Mouse (Mus musculus) embryonic fibroblast, embryonic 13.5 days (primary cell): ENCODE measurements around the gene Slc2a6. TPM values are rescaled to one million over a fixed set of nuclear protein-coding genes. Genes with fewer than 3 reads are reported as not detected.

ENCODE experiments used
- H3K27ac ChIP-seq: 2 replicates; pipeline ENCODE4 v1.5.1; 2012; ENCODE audit warnings: low read length, control low read depth, inconsistent platforms; ENCODE audit not compliant: insufficient read depth
- H3K4me1 ChIP-seq: 2 replicates; pipeline ENCODE4 v1.6.1; 2011; ENCODE audit warnings: low read length; ENCODE audit not compliant: control insufficient read depth, insufficient read depth
- H3K4me3 ChIP-seq: 2 replicates; pipeline ENCODE4 v1.5.1; 2011; ENCODE audit warnings: mild to moderate bottlenecking, control low read depth, low read length; ENCODE audit not compliant: insufficient read depth
- CTCF ChIP-seq: IDR thresholded peaks from 2 replicates; pipeline ENCODE4 v1.5.1; 2011; ENCODE audit warnings: mild to moderate bottlenecking, control low read depth, low read length, moderate library complexity, borderline replicate concordance; ENCODE audit not compliant: insufficient read depth
- POLR2A ChIP-seq: IDR thresholded peaks from 2 replicates; pipeline ENCODE4 v1.6.1; 2011; ENCODE audit warnings: low read depth, mild to moderate bottlenecking, control low read depth, low read length, moderate library complexity
- polyA plus RNA-seq: library from polyadenylated mRNA; stranded (reverse); fragments of >200 nt; gene quantifications from 2 replicates; pipeline ENCODE4 v1.2.4, GENCODE M21; 2011; ENCODE audit warnings: low read depth; ENCODE audit not compliant: missing spikeins, insufficient read length

Gene Slc2a6
- polyA plus RNA-seq, 1 experiment: 2.4 TPM

GRCm38 (mm10) chr2:27037008-27037407 lies 9.2 kb upstream of the Slc2a6 start:
- TF ChIP-seq CTCF (no peak), POLR2A (no peak)
- Histone ChIP-seq H3K27ac (no peak overlapping the region), H3K4me1 (no peaks in the 10 kb centered on the region), H3K4me3 (no peak overlapping the region)

DNA sequence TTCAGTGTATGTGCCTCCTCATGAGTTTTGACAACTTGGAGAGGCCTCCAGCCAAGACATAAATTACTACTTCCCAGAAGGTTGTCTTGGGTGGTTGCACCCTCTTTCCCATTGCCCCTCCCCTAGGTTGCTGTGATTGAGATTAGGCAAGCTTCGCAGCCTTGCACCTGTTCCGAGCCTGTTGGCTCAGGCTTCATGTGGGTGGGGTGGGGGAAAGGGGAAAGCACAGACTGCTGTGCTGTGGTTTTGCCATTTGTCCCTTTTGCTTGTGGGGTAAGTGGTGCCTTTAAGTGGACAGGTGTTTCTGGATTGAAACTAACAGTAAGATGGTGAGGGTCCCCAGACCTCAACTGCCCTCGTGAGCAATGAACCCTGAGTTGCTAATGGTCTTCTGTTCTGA lies 8.2 kb upstream of the Slc2a6 start:
- TF ChIP-seq POLR2A: no peak
- no peak for TF ChIP-seq CTCF
- Histone ChIP-seq H3K4me1 (no peaks in the 10 kb centered on the region), H3K27ac (no peak overlapping the region), H3K4me3 (no peak overlapping the region)

GRCm38 (mm10) chr2:27032361-27032760 lies 4.6 kb upstream of the Slc2a6 start:
- H3K4me3 ChIP-seq: no peak overlapping the region
- H3K4me1 ChIP-seq: peaks cover 2% of the 10 kb centered on the region; the same call in 1 of the 2 replicates
- no peak overlapping the region for H3K27ac ChIP-seq
- TF ChIP-seq CTCF (no peak), POLR2A (no peak)

- TF ChIP-seq CTCF (no peak), POLR2A (no peak)
- Histone ChIP-seq H3K4me3 (no peak overlapping the region), H3K27ac (no peak overlapping the region), H3K4me1 (peaks cover 2% of the 10 kb centered on the region; the same call in 1 of the 2 replicates)
Measured at GRCm38 (mm10) chr2:27028437-27029015, 728 bp upstream of the Slc2a6 start.

DNA sequence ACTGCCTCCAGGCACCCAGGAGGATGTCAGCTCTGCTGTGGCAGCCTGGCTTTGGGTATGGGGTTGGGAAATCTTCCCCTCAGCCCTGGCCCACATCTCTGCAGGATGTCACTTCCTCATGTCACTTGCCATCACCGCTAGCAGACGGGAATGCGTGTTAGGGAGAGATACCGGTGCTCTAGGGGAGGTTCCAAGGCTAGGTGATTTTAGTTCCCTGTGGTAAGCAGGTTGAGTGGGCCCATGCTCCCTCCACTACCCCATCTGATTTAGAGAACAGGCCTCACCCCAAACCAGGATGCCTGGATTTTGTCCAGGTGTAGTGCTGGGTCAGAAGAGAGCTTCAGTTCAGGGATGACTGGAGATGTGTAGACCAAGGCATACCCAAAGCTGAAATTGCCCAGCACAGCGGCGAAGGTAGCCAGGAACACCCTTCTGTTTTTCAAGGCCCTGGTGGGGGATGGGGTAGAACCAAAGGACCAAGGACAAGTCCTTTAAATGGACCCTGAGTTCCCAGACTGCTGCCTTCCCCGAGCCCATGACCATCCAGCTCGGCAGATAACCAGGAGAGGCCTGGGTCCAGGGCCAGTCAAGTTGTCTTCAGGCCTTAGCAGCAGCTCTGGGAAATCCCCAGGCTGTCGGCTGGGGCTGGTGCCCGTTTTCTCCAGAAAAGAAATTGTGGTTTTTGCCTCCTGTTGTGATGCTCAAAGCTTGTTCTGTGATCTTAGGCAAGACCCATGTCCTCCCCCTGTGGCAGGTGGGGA lies 761 bp downstream of the Slc2a6 start:
- TF ChIP-seq CTCF: no peak
- no peak for TF ChIP-seq POLR2A
- peak overlapping the region; percentile 48 for H3K4me3 ChIP-seq
- peaks cover 2% of the 10 kb centered on the region; the same call in 1 of the 2 replicates for H3K4me1 ChIP-seq
- no peak overlapping the region for H3K27ac ChIP-seq

- H3K27ac ChIP-seq: no peak overlapping the region
- H3K4me1 ChIP-seq: peaks cover 2% of the 10 kb centered on the region; the same call in 1 of the 2 replicates
- no peak overlapping the region for H3K4me3 ChIP-seq
- TF ChIP-seq POLR2A: no peak
- TF ChIP-seq CTCF: no peak
Measured at GRCm38 (mm10) chr2:27026332-27026731, 1.5 kb downstream of the Slc2a6 start.

GRCm38 (mm10) chr2:27025545-27025944 lies 2.3 kb downstream of the Slc2a6 start:
- TF ChIP-seq CTCF (no peak), POLR2A (no peak)
- H3K4me3 ChIP-seq: no peak overlapping the region
- no peak overlapping the region for H3K27ac ChIP-seq
- H3K4me1 ChIP-seq: peaks cover 2% of the 10 kb centered on the region; the same call in 1 of the 2 replicates

DNA sequence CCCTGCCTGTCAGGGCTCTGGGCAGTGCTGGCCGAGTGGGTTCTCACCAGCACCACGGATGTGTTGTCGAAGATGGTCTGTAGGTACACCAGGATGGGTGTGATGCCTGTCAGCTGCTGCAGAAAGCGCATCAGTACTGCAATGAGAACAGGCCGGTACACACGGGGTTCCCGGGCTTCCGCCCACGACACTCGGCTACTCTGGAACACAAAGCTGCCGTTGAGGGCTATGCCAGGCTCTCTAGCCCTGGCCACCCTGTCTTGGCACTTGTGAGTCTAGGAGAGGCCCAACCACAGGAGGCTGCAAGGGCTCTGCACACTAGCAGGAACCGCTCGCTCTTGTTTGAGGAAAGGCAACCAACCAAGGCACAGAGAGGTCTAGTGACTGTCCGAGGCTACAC lies 3.7 kb downstream of the Slc2a6 start:
- TF ChIP-seq CTCF (no peak), POLR2A (no peak)

GRCm38 (mm10) chr2:27022612-27023011 lies 5.2 kb downstream of the Slc2a6 start:
- TF ChIP-seq POLR2A (no peak), CTCF (no peak)
- no peaks in the 10 kb centered on the region for H3K4me1 ChIP-seq
- H3K27ac ChIP-seq: no peak overlapping the region
- H3K4me3 ChIP-seq: no peak overlapping the region

More for the DNA sequence above, 3.7 kb downstream of the Slc2a6 start:
- no peak overlapping the region for H3K4me3 ChIP-seq
- H3K4me1 ChIP-seq: peaks cover 2% of the 10 kb centered on the region; the same call in 1 of the 2 replicates
- H3K27ac ChIP-seq: no peak overlapping the region

DNA sequence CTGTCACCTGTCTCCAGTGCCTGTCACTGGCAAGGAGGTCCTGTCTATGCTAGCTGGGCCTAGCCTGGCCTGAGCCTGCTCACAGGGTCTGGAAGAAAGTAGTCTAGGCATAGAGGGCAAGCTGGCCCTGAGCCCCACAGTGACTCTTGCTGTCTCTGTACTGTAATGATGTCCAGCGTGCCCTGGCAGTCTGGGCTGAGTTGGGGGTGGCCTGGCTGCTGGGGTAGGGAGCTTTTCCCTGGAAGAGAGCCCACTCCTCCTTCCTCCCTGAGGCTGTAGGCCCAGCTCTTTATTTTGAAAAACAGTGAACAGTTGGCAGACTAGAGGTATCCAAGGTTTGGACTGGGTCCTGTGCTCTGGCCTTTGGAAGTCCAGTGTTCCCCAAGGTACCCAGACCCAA lies 6.7 kb downstream of the Slc2a6 start:
- H3K4me3 ChIP-seq: no peak overlapping the region
- no peak overlapping the region for H3K27ac ChIP-seq
- no peaks in the 10 kb centered on the region for H3K4me1 ChIP-seq
- TF ChIP-seq POLR2A (no peak), CTCF (no peak)

- H3K4me3 ChIP-seq: no peak overlapping the region
- no peaks in the 10 kb centered on the region for H3K4me1 ChIP-seq
- no peak; the same call in 1 of the 2 replicates for TF ChIP-seq POLR2A
- TF ChIP-seq CTCF: no peak
- H3K27ac ChIP-seq: no peak overlapping the region
Measured at GRCm38 (mm10) chr2:27019530-27019929, 8.3 kb downstream of the Slc2a6 start.
